Mouse (Mus musculus) right cerebral cortex, adult 18-20 months (tissue): ENCODE results near the gene Slc9a5.

Source experiments
- DNase-seq: peaks from one replicate; pipeline ENCODE4 v3.0.0; 2022; ENCODE audit warnings: mixed read lengths

Slc9a5 gene

GRCm38 (mm10) chr8:105413391-105413790, 64.7 kb downstream of the Slc9a5 start, which contains the start of the genes Kctd19 and Lrrc36:
Kctd19 (minus strand) TSS chr8:105413502.
Lrrc36 (plus strand) TSS chr8:105413571.
- DNase-seq: no peak

DNA sequence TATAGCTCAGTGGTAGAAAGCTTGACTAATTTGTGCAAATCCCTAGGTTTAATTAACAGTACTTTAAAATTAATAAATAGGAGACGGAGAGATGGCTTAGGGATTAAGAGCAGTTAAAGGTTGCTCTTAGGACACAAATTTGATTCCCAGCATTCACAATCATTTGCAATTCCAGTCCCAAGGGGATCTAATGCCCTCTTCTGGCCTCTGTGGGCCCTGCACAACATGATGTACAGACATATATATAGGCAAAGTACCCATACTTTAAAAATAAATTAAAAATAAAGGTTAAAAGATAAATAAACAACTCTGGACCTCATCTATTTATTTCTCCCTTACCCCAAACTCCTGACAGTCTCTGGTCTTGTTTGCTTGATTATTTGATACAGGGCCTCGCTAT, 70.3 kb downstream of the Slc9a5 start:
- no peak for DNase-seq
